Mouse (Mus musculus) lung, postnatal 10 days (tissue): ENCODE measurements at regions not wholly inside any gene's neighbourhood (a gene's known extent, or its start where the extent isn't known, plus 50 kb on each side); places are given as distances from the start of the nearest gene placed in this dataset.

Experiments
- DNase-seq: peaks from one replicate; pipeline ENCODE4 v3.0.0; 2021

GRCm38 (mm10) chr2:172710641-172711040 lies 161.2 kb downstream of the Tfap2c start:
- no peak for DNase-seq

- DNase-seq = no peak
Measured at GRCm38 (mm10) chr2:172726701-172727100, 177.3 kb downstream of the Tfap2c start.

- no peak for DNase-seq
Measured at GRCm38 (mm10) chr2:172727576-172727975, 178.2 kb downstream of the Tfap2c start.

- DNase-seq = peak; percentile 71
Measured at GRCm38 (mm10) chr2:172728240-172728821, 178.9 kb downstream of the Tfap2c start.

- no peak for DNase-seq
Measured at GRCm38 (mm10) chr2:172729151-172729550, 179.8 kb downstream of the Tfap2c start.

- no peak for DNase-seq
Measured at GRCm38 (mm10) chr2:172729741-172730140, 180.3 kb downstream of the Tfap2c start.

GRCm38 (mm10) chr2:172731408-172731807 lies 182.0 kb downstream of the Tfap2c start:
- no peak for DNase-seq

GRCm38 (mm10) chr2:172732453-172733210 lies 183.2 kb downstream of the Tfap2c start:
- no peak for DNase-seq

GRCm38 (mm10) chr2:172733403-172733995 lies 184.1 kb downstream of the Tfap2c start:
- DNase-seq = no peak

- DNase-seq = no peak
Measured at GRCm38 (mm10) chr2:172735621-172736020, 186.2 kb downstream of the Tfap2c start.

- peak; percentile 37 for DNase-seq
Measured at GRCm38 (mm10) chr2:172739041-172739491, 189.7 kb downstream of the Tfap2c start.

- DNase-seq = no peak
Measured at GRCm38 (mm10) chr2:172739529-172739928, 190.1 kb downstream of the Tfap2c start.

- DNase-seq = no peak
Measured at GRCm38 (mm10) chr2:172751364-172751763, 188.8 kb downstream of the Bmp7 start.

- no peak for DNase-seq
Measured at GRCm38 (mm10) chr2:172755686-172756471, 184.2 kb downstream of the Bmp7 start.

- no peak for DNase-seq
Measured at GRCm38 (mm10) chr2:172756472-172756860, 183.7 kb downstream of the Bmp7 start.

GRCm38 (mm10) chr2:172758497-172758896 lies 181.6 kb downstream of the Bmp7 start:
- DNase-seq = peak; percentile 76

- DNase-seq = no peak
Measured at GRCm38 (mm10) chr2:172765260-172765659, 174.9 kb downstream of the Bmp7 start.

GRCm38 (mm10) chr2:172766403-172766802 lies 173.7 kb downstream of the Bmp7 start:
- DNase-seq = no peak

GRCm38 (mm10) chr2:172768756-172769155 lies 171.4 kb downstream of the Bmp7 start:
- DNase-seq = no peak

GRCm38 (mm10) chr2:172770061-172770460 lies 170.1 kb downstream of the Bmp7 start:
- DNase-seq = no peak

- DNase-seq = no peak
Measured at GRCm38 (mm10) chr2:172770606-172771005, 169.5 kb downstream of the Bmp7 start.

- peak; percentile 77 for DNase-seq
Measured at GRCm38 (mm10) chr2:172773176-172773575, 166.9 kb downstream of the Bmp7 start.

GRCm38 (mm10) chr2:172776485-172776884 lies 163.6 kb downstream of the Bmp7 start:
- DNase-seq = peak; percentile 45
